Mouse (Mus musculus): ENCODE measurements at regions not wholly inside any gene's neighbourhood (a gene's known extent, or its start where the extent isn't known, plus 50 kb on each side); places are given as distances from the start of the nearest gene placed in this dataset.

DNA sequence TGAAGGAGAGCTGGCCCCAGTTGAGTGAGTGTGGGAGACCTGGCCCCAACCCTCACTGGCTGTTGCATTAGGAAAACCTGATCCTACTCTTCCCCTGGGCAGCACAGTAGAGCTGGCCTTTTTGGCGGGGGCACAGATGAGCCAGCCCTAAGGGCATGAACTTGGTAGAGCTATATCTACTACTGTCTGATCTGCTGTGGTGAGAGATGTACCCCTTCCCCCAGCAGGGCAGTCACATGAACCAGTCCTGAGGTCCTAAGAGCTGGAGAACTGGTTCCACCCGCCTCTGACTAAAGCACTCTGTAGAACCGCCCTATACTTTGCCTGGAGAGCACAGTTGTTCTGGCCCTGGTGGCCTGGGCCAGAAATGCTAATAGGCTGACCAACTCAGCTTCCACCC lies 622.5 kb upstream of the Adamts5 start:
- ATAC-seq (ENCODE audit: low FRiP score, low read depth), result no peak

DNA sequence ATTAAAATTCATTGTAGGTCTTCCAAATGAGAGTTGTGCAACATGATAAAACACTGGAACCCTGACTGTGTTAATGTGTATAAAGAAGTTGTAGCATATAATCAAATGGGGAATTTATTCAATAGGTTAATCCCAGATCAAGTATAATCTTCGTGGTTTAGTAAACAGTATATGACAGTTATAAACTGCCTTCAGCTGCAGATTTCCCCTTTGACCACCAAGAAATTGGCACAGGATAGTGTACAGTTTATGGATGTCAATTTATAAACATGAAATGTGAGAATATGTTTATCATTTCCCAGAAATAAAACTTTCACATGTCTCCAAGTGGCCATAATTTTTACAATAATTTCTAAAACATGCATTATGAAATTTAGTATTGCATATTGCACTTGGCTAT lies 615.3 kb upstream of the Adamts5 start:
- ATAC-seq (ENCODE audit: low FRiP score, low read depth) (no peak), DNase-seq (ENCODE audit: low spot score) (no peak)
- TF ChIP-seq POLR2A (IDR thresholded peaks at IDR 0.05; ENCODE audit: borderline replicate concordance, extremely low read depth, insufficient read depth, insufficient read length), result no peak
- H3K4me3 ChIP-seq (replicated peaks; ENCODE audit: low read length), result no peak overlapping the region
- no peak overlapping the region for H3K4me2 ChIP-seq (replicated peaks; ENCODE audit: low read depth, low read length, severe bottlenecking)
- WGBS, result 58% methylated on average over 1 of the region's 1 CpGs
- no peak overlapping the region for H3K27ac ChIP-seq (replicated peaks; ENCODE audit: low read depth, low read length)
- no peaks in the 10 kb centered on the region for H3K9me3 ChIP-seq (ENCODE audit: control insufficient read depth, low read length)
- no peaks in the 10 kb centered on the region for H3K27me3 ChIP-seq (ENCODE audit: control insufficient read depth, insufficient read depth, low read length)
- no peak overlapping the region for H3K9ac ChIP-seq (ENCODE audit: low read depth, low read length, severe bottlenecking)
- no peaks in the 10 kb centered on the region for H3K36me3 ChIP-seq (ENCODE audit: control insufficient read depth, insufficient read depth, low read length)
- H3K4me1 ChIP-seq (ENCODE audit: control insufficient read depth, insufficient read depth, low read length), result peaks cover 2% of the 10 kb centered on the region; the same call in 1 of the 2 replicates

More for the DNA sequence above, 622.5 kb upstream of the Adamts5 start:
- H3K27ac ChIP-seq (replicated peaks; ENCODE audit: low read depth, low read length), result no peak overlapping the region
- H3K27me3 ChIP-seq (ENCODE audit: control insufficient read depth, insufficient read depth, low read length), result no peaks in the 10 kb centered on the region
- DNase-seq (ENCODE audit: low spot score), result no peak
- no peaks in the 10 kb centered on the region for H3K36me3 ChIP-seq (ENCODE audit: control insufficient read depth, insufficient read depth, low read length)
- no peak overlapping the region for H3K9ac ChIP-seq (ENCODE audit: low read depth, low read length, severe bottlenecking)
- no peak for TF ChIP-seq POLR2A (IDR thresholded peaks at IDR 0.05; ENCODE audit: borderline replicate concordance, extremely low read depth, insufficient read depth, insufficient read length)
- no peaks in the 10 kb centered on the region for H3K9me3 ChIP-seq (ENCODE audit: control insufficient read depth, low read length)
- 87% methylated on average over 3 of the region's 3 CpGs for WGBS
- no peak overlapping the region for H3K4me3 ChIP-seq (replicated peaks; ENCODE audit: low read length)
- H3K4me2 ChIP-seq (replicated peaks; ENCODE audit: low read depth, low read length, severe bottlenecking), result no peak overlapping the region
- H3K4me1 ChIP-seq (ENCODE audit: control insufficient read depth, insufficient read depth, low read length), result no peaks in the 10 kb centered on the region

DNA sequence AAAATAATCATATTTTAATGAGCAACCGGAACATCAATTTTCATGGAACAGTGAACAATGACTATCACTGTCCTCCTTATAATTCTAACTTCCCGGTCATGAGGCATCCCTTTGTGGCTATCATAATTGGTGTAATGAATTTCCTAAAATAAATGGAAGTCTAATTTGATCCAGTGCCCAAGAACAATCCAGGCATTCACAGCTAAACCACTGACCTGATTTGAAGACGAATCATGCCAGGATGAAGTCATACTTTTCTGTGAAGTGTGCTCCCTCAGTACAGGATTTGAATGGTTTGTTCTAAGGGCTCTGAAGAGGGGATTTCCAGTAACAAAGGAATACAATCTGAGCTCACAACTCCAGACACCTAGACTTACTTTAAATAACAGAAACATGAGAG lies 614.5 kb upstream of the Adamts5 start:
- Histone ChIP-seq H3K4me2 (replicated peaks; ENCODE audit: low read depth, low read length, severe bottlenecking) (no peak overlapping the region), H3K27me3 (ENCODE audit: control insufficient read depth, insufficient read depth, low read length) (no peaks in the 10 kb centered on the region), H3K4me3 (replicated peaks; ENCODE audit: low read length) (no peak overlapping the region), H3K27ac (replicated peaks; ENCODE audit: low read depth, low read length) (no peak overlapping the region), H3K9ac (ENCODE audit: low read depth, low read length, severe bottlenecking) (no peak overlapping the region), H3K9me3 (ENCODE audit: control insufficient read depth, low read length) (no peaks in the 10 kb centered on the region), H3K36me3 (ENCODE audit: control insufficient read depth, insufficient read depth, low read length) (no peaks in the 10 kb centered on the region), H3K4me1 (ENCODE audit: control insufficient read depth, insufficient read depth, low read length) (peaks cover 2% of the 10 kb centered on the region; the same call in 1 of the 2 replicates)
- WGBS, result 69% methylated on average over 3 of the region's 3 CpGs
- ATAC-seq (ENCODE audit: low FRiP score, low read depth), result no peak
- TF ChIP-seq POLR2A (IDR thresholded peaks at IDR 0.05; ENCODE audit: borderline replicate concordance, extremely low read depth, insufficient read depth, insufficient read length), result no peak
- no peak for DNase-seq (ENCODE audit: low spot score)

DNA sequence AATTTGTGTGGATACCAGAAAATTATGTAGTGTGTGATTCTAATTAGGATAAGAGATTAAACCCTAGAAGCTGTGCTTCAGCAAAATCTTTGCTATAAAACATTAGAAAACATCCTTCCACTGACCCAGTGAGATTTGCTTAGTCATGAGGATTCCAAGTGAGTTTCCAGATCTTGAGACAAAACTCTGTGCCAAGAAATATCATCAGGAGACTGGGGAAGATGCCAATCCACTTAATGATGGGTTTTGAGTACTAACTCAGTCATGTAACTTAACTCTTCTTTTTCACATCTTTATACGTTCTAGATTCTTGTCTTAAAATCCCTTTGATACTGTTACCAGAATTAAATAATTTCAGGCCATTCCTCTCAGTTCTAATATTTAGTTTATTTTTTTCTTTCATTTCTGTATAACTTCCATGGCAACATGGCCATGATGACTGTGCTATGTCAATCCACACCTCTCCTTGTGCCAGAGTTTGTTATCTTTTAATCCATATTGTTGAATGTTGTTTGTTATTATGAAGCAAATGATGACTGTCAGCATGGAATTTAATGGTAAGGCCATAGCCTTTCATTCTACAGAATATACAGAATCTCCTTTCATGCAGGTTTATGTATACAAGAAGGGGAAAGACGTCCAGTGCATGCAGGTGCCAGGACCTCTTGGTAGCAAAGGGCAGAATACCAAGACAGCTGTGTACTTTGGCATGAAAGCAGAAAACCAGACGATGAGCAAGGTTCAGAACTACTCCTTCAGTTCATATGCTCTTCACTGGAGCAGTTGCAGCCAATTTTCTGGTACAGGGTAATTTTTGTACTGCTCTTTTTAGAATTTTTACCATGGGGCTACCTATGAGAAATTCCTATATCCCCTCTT lies 599.7 kb upstream of the Adamts5 start:
- Histone ChIP-seq H3K27me3 (ENCODE audit: control insufficient read depth, insufficient read depth, low read length) (no peaks in the 10 kb centered on the region), H3K27ac (replicated peaks; ENCODE audit: low read depth, low read length) (no peak overlapping the region), H3K9me3 (ENCODE audit: control insufficient read depth, low read length) (no peaks in the 10 kb centered on the region), H3K4me2 (replicated peaks; ENCODE audit: low read depth, low read length, severe bottlenecking) (no peak overlapping the region), H3K4me3 (replicated peaks; ENCODE audit: low read length) (no peak overlapping the region), H3K9ac (ENCODE audit: low read depth, low read length, severe bottlenecking) (no peak overlapping the region), H3K36me3 (ENCODE audit: control insufficient read depth, insufficient read depth, low read length) (no peaks in the 10 kb centered on the region), H3K4me1 (ENCODE audit: control insufficient read depth, insufficient read depth, low read length) (no peaks in the 10 kb centered on the region)
- WGBS, result 64% methylated on average over 3 of the region's 3 CpGs
- TF ChIP-seq POLR2A (IDR thresholded peaks at IDR 0.05; ENCODE audit: borderline replicate concordance, extremely low read depth, insufficient read depth, insufficient read length), result no peak
- ATAC-seq (ENCODE audit: low FRiP score, low read depth), result no peak
- DNase-seq (ENCODE audit: low spot score), result peak; percentile 55

DNA sequence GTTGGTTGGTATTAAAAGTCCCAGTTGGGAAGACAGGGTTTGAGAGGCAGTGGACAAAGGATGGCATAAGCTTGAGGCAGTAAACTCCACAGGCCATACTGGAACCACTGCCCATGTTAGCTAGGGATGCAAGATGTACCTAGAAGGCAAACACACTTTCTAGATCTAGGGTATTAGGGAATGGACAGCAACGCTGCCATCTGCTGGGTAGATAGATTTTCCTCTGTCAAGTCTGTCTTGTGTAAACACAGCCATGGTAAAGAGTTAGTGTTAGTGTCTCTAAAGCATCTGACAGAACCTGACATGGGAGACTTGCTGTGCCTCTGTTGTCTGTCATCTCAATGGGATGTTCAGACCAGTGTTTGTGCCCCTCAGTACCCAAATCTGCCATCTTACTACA lies 573.5 kb upstream of the Adamts5 start:
- DNase-seq (ENCODE audit: low spot score), result no peak
- Histone ChIP-seq H3K36me3 (ENCODE audit: control insufficient read depth, insufficient read depth, low read length) (no peaks in the 10 kb centered on the region), H3K9ac (ENCODE audit: low read depth, low read length, severe bottlenecking) (no peak overlapping the region), H3K4me2 (replicated peaks; ENCODE audit: low read depth, low read length, severe bottlenecking) (no peak overlapping the region), H3K27ac (replicated peaks; ENCODE audit: low read depth, low read length) (no peak overlapping the region), H3K27me3 (ENCODE audit: control insufficient read depth, insufficient read depth, low read length) (no peaks in the 10 kb centered on the region), H3K4me3 (replicated peaks; ENCODE audit: low read length) (no peak overlapping the region), H3K9me3 (ENCODE audit: control insufficient read depth, low read length) (no peaks in the 10 kb centered on the region), H3K4me1 (ENCODE audit: control insufficient read depth, insufficient read depth, low read length) (no peaks in the 10 kb centered on the region)
- no peak for TF ChIP-seq POLR2A (IDR thresholded peaks at IDR 0.05; ENCODE audit: borderline replicate concordance, extremely low read depth, insufficient read depth, insufficient read length)
- WGBS, result 62% methylated on average over 1 of the region's 1 CpGs
- ATAC-seq (ENCODE audit: low FRiP score, low read depth), result no peak

Data from limb, embryonic 14.5 days (tissue).